Mouse (Mus musculus) ovary, postnatal 36 days (tissue): ENCODE data around the gene Mgmt.

Source experiments
- DNase-seq: peaks from one replicate; pipeline ENCODE4 v3.0.0; 2022; ENCODE audit warnings: low spot score, mixed read lengths

Gene Mgmt

DNA sequence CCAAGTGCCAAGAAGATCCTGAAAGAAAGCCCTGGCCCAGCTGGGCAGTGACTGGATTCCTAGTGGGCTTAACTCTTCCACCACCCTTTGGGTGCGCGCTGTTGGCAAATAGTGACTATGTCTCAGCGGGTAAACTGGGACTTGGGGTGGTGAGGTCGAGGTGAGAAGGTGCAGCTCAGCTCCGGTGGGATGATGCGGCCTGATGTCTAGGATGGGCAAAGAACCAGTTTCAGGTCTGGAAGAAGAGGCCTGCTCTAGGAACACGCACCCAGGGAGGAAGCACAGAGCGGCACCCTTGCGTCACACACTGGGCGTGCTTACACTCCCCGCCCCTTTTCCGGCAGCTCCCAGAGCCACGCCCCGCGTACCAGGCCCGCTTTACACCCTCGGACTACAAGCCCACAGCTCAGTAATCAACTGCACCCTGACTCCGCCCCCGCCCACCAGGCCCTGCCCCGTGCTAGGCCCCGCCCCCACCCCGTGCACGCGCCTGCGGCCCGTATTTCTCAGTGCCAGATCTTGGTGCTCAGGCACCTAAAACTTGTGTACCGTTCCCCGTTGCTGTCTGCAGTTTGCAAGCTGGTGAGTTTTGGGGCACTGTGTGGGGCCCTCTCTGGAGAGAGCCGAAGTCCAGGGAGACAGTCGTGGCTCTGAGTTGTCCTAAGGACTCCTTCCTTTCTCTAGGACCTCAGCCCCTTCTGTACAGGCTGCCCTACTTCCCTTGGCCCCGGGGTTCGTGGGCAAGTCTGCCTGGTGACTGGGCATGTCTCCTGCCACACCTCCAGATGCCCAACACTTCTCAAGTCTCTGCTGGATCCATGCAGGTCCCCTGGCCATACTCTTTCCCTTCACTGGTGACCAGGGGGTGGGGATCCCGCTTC is at the start of gene Mgmt:
TSS of gene Mgmt (plus strand) at position 509 of the 881 bp plus-strand sequence.
- DNase-seq, result peak; percentile 93

DNA sequence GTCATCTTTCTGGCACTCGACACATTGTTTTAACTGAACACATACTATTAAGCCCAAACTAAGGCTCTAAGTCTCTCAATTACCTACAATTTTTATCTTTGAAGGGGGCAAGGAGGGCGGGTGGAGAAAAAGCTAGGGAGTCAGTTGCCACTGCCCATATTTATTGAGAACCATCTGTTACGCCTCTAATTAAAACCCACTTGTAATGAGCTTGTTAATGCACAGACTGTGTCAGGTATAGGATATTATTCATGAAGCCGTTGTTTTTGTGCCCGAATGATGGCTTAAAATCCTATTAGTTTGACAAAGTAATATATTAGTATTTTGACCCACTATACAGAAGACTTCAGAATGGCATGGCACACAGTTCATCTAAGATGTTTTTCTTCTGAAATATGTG is 49.6 kb upstream of the Mgmt start:
- DNase-seq, result no peak

DNA sequence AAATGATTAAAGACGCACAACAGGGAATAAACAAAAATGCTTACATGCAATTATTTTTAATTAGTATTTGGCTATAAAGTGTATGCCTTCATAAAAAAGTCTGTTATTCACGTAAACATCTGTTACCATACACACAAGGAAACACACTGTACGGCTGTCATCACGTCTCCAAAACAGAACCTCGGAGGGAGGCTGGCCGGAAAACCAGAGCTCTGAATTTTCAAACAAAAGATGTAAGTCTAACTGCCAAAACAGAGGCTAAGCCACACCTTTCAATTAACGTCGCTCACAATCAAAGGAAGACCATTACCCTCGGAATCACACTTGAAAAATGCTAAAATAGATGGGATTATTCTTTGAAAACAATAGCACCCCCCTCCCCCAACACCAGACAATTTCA is 49.1 kb upstream of the Mgmt start:
- DNase-seq, result no peak

GRCm38 (mm10) chr7:136846086-136846620 is 48.3 kb upstream of the Mgmt start:
- DNase-seq, result no peak

- no peak for DNase-seq
These were observed 46.8 kb upstream of the Mgmt start for GRCm38 (mm10) chr7:136847601-136848000.

GRCm38 (mm10) chr7:136848761-136849160 is 45.7 kb upstream of the Mgmt start:
- no peak for DNase-seq

DNA sequence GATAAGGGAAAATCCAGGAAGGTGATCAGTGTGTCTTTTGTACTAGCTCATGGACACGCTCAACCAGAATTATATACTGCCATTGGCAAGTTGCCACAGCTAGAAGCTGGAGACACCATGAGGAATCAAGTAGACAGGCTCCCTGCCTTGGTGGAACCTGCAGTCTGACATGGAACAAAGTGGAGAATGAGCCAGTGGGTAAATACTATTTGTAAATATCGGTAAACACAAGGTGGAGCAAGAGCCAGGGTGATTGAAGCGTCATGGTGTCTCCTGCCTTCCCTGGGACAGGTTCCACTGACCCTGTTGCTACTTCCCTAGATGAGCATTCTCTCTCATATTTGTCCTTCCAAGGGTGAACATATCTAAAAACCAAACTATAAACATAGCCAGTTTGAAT is 44.6 kb upstream of the Mgmt start:
- no peak for DNase-seq

- DNase-seq, result no peak
These were observed 44.1 kb upstream of the Mgmt start for GRCm38 (mm10) chr7:136850339-136850738.

DNA sequence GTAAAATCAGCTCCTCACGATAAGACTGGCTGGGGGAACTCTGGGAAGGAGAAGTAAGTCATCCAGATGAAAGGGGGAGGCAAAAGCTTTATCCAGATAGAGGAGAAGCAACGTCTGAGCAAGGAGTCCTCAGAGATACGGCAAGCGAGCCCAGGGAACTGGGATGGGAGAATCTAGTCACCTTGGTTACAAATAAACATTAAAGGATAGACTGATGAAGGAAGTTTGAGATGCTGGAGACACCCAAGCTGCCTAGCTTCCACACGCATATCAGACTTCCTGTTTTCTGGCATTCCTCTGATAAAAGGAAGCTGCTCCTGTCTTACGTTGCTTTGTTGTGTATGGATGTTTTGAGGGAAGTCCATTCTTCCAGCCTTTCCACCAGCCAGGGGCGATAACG is 42.5 kb upstream of the Mgmt start:
- no peak for DNase-seq

- no peak for DNase-seq
These were observed 41.7 kb upstream of the Mgmt start for GRCm38 (mm10) chr7:136852721-136853120.

- DNase-seq, result no peak
These were observed 29.5 kb upstream of the Mgmt start for GRCm38 (mm10) chr7:136864677-136865463.

GRCm38 (mm10) chr7:136865876-136866275 is 28.5 kb upstream of the Mgmt start:
- no peak for DNase-seq

- DNase-seq, result no peak
These were observed 27.9 kb upstream of the Mgmt start for GRCm38 (mm10) chr7:136866535-136866934.

DNA sequence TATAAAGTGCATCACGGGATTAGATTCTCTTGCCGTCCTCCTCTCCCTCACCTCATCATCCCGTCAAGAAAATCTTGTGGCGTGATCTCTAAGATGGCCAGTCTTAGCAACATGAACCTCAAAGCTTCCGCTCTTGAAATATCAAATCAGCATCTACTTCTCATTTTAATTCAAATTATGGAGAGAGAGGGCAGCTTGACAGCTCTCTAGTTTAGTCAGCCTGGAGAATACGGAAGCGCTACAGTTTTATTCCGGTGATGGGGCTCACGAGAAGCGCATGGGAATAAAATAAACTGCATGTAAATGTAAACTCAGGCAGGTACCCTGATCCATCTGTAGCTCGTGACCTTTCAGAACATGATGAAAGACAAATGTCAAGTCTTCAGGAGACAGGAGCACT is 22.9 kb upstream of the Mgmt start:
- no peak for DNase-seq

DNA sequence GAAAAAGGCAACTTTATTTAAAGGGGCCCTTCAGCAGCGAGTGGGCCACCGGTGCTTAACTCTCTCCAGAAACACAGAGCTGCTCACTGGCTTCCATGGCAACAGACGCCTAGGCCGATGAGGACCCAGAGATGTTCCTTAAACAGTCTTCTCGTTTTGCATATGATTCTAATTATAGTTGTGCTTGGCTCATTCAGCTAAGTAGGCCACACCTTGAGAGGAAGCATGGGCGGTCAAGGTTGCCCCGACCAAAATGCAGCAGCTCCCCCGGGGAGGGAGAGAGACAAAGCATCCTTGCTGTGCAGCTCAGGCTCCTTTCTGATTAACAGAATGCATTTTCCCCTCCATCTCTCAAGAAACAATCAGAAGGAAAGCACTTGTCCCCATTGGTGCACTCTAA is 22.4 kb upstream of the Mgmt start:
- DNase-seq, result no peak

DNA sequence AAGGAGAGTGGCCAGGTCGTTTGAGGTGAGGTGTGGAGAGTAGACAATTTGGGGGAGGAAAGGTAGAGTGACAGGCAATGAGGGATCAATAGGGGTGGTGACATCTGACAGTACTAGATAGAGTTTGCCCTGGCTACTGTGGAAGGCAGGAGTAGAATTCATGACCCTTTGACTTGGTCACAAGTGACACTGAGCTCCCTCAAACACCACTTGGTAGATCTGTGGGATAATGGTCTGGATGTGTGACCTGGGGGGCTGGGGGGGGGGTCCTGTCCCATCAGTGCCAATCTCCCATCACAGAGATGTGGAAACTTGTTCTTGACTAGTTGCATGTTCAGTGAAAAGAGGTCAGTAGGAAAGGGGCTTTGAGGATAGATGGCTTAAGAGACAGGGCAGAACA is 20.0 kb upstream of the Mgmt start:
- no peak for DNase-seq

DNA sequence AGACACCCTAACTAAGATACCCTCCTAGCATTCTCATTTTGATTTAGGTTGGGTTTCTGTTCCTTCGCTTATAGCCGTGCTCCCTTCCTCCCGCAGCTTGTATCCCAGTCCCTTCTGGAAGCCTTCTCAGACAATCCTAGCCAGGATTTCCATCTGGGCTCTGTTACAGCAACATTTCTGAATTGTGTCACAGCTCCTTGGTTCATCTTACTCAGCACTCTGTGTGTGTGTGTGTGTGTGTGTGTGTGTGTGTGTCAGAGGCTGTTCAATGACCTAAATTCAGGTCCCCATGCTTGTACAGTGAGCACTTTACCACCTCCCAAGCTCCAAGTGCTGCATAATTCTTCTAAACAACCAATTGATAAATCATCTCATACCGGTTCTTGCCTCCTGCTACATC is 14.0 kb upstream of the Mgmt start:
- no peak for DNase-seq

DNA sequence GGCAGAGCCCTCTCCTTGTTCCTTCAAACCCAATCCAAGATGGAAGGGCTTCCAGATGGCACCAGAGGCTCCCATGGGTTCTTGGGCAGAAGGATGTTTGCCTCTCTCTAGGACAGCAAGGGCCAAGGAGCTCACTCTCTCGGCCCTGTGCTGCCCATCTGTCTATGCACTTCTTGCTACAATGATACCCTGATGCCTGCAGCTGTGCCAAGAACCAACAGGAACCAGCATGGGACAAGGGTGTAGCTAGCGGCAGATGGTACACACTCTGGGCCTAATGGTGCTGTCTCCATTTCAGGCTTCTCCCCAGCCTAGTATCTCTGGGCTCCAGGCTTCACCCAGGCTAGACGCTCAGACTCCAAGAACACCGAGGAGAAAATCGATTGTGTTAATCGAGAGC is 6.3 kb upstream of the Mgmt start:
- DNase-seq, result no peak

- no peak for DNase-seq
These were observed 942 bp downstream of the Mgmt start for GRCm38 (mm10) chr7:136895356-136895755.

DNA sequence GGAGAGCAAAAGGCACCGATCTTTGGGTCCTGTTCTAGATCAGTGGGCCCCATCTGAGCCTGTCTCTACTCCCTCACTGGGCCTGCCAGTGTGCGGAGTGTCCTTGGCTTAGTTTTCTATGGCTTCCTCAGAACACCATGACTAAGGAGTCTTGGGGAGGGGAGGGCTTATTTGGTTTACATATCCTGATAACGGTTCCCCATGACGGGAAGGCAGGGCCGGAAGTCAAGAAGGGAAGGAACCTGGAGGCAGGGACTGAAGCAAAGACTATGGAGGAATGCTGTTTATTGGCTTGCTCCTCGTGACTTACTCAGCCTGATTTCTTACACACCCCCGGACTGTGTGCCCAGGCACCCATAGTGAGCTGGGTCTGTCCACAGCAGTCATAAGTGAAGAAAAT is 1.4 kb downstream of the Mgmt start:
- no peak for DNase-seq

DNA sequence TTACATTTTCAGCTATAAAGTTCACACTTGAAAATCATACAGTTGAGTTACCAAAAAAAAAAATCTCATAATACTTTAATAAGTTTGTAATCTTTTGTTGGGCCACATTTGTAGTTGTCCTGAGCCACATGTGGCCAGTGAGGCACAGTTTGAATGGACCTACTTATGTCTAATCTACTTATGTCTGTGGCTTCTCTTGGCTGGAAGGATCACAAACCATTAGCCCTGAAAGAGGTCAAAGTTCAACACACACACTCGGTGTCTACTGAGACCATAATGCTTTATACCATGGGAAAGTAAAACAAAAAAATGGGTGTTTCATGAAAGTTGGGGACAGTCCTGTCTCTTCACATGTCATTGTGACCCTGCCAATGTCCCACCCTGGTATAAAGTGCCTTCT is 3.1 kb downstream of the Mgmt start:
- DNase-seq, result no peak

GRCm38 (mm10) chr7:136898005-136898404 is 3.6 kb downstream of the Mgmt start:
- DNase-seq, result no peak

DNA sequence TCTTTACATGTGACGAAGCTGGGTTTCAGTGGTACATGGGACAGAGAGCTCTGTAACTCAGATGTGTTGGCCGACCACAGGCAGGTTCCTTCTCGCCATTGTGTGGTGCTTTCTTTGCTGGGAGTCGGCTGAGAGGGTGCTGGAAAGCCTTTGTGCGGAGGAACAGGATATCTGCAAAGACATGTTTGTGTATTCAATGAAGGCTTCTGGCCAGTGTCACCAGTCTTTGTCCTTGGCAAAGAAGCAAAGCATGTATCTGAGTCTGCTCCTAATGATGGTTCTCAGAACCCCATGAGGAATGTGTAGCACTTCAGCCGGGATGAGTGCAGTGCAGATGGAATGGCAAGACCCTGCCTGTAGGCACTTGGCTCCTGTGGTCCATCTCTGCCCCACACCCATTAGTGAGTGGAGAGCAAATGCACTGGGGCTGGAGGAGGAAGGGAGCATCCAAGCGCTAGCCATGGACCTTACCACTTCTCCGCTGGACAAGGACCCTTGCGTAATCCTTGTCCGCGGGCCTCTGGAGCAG is 14.3 kb downstream of the Mgmt start:
- no peak for DNase-seq
